Mouse (Mus musculus) heart, embryonic 10.5 days (tissue): ENCODE data around the gene Fgfr2. TPM values are rescaled to one million over a fixed set of nuclear protein-coding genes. Genes with fewer than 3 reads are reported as not detected.

Experiments
- DNase-seq: peaks from one replicate; pipeline ENCODE4 v3.0.0-alpha.2; 2017; ENCODE audit warnings: low spot score
- H3K27ac ChIP-seq: fragments of 300-500 bp; sonication (generic); 2 replicates; pipeline ENCODE4 v1.5.1; 2016; ENCODE audit warnings: mild to moderate bottlenecking
- H3K27me3 ChIP-seq: fragments of 300-500 bp; sonication (generic); 2 replicates; pipeline ENCODE4 v1.6.1; 2016; ENCODE audit warnings: mild to moderate bottlenecking; ENCODE audit not compliant: poor library complexity, insufficient read depth, severe bottlenecking
- H3K36me3 ChIP-seq: fragments of 300-500 bp; sonication (generic); 2 replicates; pipeline ENCODE4 v1.6.1; 2016; ENCODE audit warnings: mild to moderate bottlenecking, moderate library complexity
- H3K4me1 ChIP-seq: fragments of 300-500 bp; sonication (generic); 2 replicates; pipeline ENCODE4 v1.6.1; 2016; ENCODE audit warnings: mild to moderate bottlenecking
- H3K4me3 ChIP-seq: fragments of 300-500 bp; sonication (generic); 2 replicates; pipeline ENCODE4 v1.5.1; 2016; ENCODE audit warnings: mild to moderate bottlenecking, moderate library complexity
- H3K9me3 ChIP-seq: fragments of 300-500 bp; sonication (generic); 2 replicates; pipeline ENCODE4 v1.6.1; 2016; ENCODE audit warnings: mild to moderate bottlenecking, moderate library complexity
- WGBS: fragments of 180-500 bp; shearing (Covaris S2); methylation state at CpG from one replicate; pipeline ENCODE4 v1.1.7; 2016; 5-methylcytosine and 5-hydroxymethylcytosine counted together
- polyA plus RNA-seq: library from polyadenylated mRNA; unstranded; fragments of >200 nt; fragmentation: Nextera tagmentation; extraction: Ambion mirVana; gene quantifications from 2 replicates; pipeline ENCODE4 v1.2.1, GENCODE M21; 2016

The Fgfr2 gene
- polyA plus RNA-seq, 1 experiment from 2014 or later, result 46.6 TPM

DNA sequence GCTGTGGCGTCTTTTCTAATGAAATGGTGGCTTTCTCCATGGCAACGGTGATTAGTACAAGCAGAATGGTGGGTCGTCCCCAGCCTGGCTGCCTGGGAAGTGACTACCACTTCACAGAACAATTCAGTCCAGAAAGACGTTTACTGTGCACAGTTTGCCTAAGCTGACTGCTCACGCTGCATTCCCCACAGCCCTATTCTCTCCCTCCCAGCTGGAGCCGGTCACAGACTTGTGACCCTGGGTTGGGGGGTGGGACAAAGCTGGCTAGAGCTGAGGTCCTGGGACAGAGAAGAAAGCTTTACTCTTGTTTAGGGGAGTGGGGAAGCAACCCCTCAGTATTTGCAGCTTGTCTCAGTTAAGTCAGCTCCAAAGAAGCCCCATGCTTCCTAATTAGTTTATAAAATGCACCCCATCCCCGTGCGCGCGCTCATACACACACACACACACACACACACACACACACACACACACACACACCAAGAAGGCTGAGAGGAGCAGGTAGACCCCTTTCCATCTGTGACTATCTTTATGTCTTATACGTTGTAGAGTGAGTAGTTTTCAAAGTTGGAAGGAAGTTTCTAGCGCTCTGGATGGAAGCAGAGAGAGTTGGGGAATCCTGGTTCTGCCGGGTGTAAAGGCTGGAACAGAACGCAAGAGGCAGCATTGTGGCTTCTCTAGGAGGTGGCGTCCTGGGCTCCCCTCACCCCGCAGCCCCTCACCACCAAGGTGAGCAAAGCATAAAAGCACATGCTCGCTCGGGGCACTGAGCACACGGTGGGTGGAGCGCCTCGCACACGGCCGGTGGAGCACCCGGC, 2754.1 kb downstream of the Fgfr2 start:
- H3K36me3 ChIP-seq, result no peaks in the 10 kb centered on the region
- peak overlapping the region; percentile 31; the same call in 1 of the 2 replicates for H3K4me3 ChIP-seq
- no peaks in the 10 kb centered on the region for H3K9me3 ChIP-seq
- DNase-seq, result peak; percentile 64
- peaks cover 7% of the 10 kb centered on the region for H3K4me1 ChIP-seq
- H3K27ac ChIP-seq, result no peak overlapping the region
- 42% methylated on average over 24 of the region's 24 CpGs for WGBS
- peaks cover 18% of the 10 kb centered on the region for H3K27me3 ChIP-seq

DNA sequence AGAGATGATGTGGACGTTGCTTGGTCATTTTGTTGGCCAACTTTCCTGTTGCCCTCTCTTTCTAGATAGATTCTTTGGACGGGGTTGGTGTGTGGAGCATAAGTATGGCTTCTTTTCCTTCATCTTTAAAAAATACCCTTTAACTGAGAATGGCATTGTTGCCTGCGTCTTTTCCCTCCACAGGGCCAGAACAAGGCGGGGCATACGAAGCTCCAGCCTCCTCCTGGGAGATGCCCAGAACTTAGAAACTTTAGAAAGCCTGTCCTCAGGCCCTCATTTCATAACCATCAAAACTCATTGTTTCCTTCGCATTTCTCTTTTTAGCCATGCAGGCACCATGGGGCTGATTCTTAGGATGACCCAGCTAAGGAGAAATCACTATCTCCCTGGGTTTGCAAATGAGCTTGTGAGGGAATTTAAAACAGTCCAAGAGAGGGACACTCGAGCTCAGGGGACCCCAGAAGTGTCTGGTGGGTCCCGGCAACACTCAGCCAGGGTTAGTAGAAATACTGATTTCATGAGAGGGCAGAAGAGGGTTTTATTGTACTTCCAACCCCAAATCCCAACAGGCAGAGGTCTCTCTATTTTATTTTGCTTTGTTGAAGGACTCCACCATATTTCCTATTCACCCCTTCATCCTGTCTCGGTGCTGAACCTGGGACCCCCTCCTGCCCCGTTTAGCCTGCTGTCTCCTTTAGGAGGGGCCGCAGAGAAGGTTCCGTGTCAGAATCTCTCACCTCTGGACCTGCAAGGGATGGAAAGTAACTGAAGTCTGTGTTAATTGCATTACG, 2754.9 kb downstream of the Fgfr2 start:
- Histone ChIP-seq H3K27ac (no peak overlapping the region), H3K4me1 (peaks cover 7% of the 10 kb centered on the region), H3K36me3 (no peaks in the 10 kb centered on the region), H3K4me3 (peak overlapping the region; percentile 31; the same call in 1 of the 2 replicates), H3K9me3 (no peaks in the 10 kb centered on the region), H3K27me3 (peaks cover 18% of the 10 kb centered on the region)
- WGBS, result 40% methylated on average over 13 of the region's 13 CpGs
- DNase-seq, result peak; percentile 58

DNA sequence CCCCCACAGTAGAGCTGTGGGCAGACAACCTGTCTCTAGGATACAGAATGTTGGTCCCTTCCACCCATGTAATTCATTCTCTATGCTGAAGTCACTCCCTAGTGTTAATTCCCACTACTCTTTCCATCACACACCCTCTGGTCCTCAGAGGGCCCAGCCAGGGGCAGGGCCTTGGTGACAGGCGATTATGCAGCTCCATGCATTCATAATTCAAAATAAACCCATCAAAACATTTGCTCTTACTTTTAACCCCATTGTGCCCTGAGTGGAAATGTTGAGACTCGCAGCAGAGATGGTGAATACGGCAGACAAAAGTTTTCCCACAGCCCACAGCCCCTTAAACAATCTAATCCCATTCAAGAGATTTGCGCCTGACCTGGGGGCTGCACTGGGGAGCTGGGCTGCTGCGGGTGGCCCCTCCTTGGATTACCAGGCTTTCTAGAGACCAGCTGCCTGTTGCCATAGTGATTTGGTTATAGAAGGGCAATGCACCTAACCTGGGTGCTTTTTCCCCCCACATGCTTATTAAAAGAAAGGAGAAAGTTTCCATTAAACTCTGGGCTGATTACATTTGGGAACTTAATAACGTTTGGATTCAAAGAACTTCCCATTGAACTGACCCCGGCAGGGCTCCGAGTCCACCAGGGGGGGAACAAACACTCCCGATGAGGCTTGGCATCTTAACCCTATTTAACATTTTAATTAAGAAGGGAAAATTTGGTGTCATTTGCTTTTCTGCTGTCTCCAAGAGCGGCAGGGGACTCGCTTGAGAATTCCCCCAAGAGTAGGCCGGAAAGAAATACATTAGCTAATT, 2755.7 kb downstream of the Fgfr2 start:
- no peaks in the 10 kb centered on the region for H3K9me3 ChIP-seq
- H3K4me3 ChIP-seq, result no peak overlapping the region
- peaks cover 18% of the 10 kb centered on the region for H3K27me3 ChIP-seq
- 33% methylated on average over 12 of the region's 12 CpGs for WGBS
- H3K36me3 ChIP-seq, result no peaks in the 10 kb centered on the region
- no peak overlapping the region for H3K27ac ChIP-seq
- peaks cover 7% of the 10 kb centered on the region for H3K4me1 ChIP-seq
- peak; percentile 64 for DNase-seq

DNA sequence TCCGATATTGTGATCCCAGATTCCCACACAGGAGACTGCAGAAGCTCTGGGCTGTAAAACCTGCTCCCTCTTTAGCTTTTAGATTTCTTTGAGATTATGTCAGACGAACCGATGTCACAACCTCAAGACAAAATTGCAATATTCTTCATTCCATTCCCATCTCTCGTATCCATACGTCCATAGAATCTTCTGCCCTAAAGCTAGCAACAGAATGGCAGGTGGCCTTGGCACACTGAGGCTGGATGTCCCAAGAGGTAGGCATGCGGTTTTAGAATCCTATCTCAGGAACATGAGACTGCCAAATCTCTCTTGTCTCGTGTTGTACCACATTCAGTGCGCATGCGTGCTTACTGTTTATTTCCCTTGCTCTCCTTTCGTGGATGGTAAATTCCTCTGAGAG, 2757.4 kb downstream of the Fgfr2 start:
- 92% methylated on average over 10 of the region's 10 CpGs for WGBS
- H3K27me3 ChIP-seq, result peaks cover 18% of the 10 kb centered on the region
- no peak overlapping the region for H3K4me3 ChIP-seq
- peak; percentile 14 for DNase-seq
- H3K36me3 ChIP-seq, result no peaks in the 10 kb centered on the region
- H3K9me3 ChIP-seq, result no peaks in the 10 kb centered on the region
- peaks cover 7% of the 10 kb centered on the region for H3K4me1 ChIP-seq
- H3K27ac ChIP-seq, result no peak overlapping the region

DNA sequence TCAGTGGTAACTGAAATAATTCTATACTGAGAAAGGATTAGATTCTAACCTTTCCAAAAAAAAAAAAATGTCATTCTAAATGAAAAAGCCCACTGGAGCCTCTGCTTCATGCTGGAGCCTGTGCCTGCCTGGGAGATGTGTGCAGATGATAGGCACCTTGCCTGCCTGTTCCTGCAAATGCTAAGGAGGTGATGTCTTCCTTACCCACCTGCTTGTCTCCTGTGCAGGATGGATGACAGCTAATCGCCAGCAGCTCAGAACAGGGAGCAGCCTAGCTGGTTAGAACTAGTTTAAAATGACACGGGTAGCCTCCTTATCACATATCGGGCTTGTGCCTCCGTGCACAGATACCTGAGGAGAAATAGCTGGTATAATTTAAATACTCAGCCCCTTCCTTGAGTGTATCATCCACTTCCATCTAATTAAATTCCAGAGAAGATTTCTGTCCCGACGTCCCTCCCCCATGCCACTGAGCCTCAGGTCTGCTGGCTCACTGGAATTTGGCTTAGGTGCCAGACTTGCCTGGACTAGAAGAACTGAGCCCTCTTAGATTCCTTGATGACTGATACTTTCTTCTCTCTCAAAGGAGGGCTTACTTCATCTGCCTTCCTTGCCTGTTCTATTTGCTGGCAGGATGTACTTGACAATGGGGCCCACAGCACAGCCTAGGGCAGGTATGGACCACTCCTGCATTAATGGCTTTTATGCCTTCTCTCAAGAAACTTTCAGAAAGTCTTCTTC, 2782.6 kb downstream of the Fgfr2 start:
- Histone ChIP-seq H3K9me3 (no peaks in the 10 kb centered on the region), H3K36me3 (no peaks in the 10 kb centered on the region), H3K4me3 (no peak overlapping the region), H3K27me3 (no peaks in the 10 kb centered on the region), H3K27ac (no peak overlapping the region), H3K4me1 (no peaks in the 10 kb centered on the region)
- DNase-seq, result peak; percentile 46
- WGBS, result 72% methylated on average over 6 of the region's 6 CpGs

DNA sequence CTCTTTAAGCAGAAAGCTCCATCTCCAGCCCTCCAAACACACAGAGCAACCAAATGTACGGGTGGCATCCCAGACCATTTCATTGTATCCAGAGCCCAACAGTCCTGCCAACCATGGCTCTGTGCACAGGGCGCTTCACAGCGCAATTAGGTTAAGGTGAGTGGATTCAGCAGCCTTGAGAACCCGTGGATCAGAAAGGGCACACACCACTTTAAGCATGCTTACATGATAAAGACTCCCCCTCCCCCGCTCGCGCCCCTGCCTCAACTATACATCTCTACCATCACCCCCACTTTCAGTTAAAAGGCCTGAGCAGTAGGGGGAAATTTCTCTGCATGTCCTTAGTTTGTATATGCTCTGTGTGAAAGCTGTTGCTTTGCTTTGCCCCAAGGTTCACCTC, 2785.5 kb downstream of the Fgfr2 start:
- H3K36me3 ChIP-seq, result no peaks in the 10 kb centered on the region
- no peaks in the 10 kb centered on the region for H3K27me3 ChIP-seq
- DNase-seq, result peak; percentile 64
- no peaks in the 10 kb centered on the region for H3K4me1 ChIP-seq
- no peaks in the 10 kb centered on the region for H3K9me3 ChIP-seq
- no peak overlapping the region for H3K4me3 ChIP-seq
- 86% methylated on average over 7 of the region's 7 CpGs for WGBS
- H3K27ac ChIP-seq, result no peak overlapping the region

DNA sequence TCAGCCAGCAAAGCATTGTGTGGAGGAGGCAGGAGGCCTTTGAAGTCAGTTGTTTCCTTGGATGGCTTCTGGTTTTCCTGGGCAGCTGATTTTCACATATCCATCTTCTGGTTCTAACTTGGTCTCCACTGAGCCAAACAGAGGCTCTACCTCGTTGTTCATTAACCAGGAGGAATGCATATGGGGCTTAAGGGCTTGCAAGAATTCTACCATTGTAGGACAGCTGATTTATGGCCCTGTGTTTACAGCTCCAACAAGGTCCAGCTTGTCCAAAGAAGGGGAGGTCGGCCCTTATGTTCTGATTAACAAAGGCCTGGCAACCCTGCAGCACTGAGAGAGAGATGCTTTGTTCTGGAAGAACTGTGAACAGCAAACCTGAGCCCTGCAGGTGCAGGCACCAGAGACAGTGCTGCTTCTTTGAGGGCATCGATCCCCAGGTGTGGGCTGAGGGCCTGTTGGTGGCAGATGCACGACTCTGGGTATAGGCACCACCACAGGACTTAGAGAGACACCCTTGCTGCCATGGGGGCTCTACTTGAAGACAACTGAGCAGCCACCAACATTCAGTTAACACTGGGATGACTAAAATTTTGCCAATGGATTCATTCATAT, 2787.6 kb downstream of the Fgfr2 start:
- Histone ChIP-seq H3K27me3 (no peaks in the 10 kb centered on the region), H3K4me3 (no peak overlapping the region), H3K36me3 (no peaks in the 10 kb centered on the region), H3K9me3 (no peaks in the 10 kb centered on the region), H3K4me1 (no peaks in the 10 kb centered on the region), H3K27ac (no peak overlapping the region)
- DNase-seq, result no peak
- 56% methylated on average over 4 of the region's 4 CpGs for WGBS

DNA sequence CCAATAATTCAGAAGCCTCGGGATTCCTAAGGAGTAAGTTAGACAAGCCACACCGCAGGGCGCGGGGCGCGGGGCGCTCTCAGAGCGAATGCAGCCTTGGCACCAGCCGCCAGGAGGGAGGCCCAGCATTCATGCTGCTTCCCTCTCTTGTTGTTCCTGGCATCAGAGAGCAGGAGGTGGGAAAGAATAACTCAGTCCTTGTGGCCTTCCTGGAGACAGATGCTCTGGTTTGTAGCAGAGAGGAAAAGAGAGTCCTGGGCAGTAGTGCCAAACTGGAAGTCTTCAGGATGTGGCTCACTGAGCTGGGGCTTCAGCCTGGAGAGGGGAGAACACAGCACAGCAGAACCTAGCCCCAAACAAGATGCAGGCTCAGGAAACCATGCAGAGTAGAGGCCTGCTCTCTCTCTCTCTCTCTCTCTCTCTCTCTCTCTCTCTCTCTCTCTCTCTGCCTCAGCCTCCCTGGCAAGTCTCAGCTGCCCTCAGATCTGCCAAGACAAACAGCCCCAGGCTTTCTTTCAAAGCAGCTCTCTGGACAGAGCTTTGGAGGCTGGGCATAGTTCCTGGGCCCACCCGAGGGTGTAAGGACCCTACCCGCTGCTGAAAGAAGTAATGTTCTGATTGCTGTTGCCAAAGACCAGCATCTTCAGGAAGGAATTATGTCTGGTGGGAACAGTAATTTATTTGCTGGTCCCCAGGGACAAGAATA, 2790.5 kb downstream of the Fgfr2 start:
- Histone ChIP-seq H3K4me3 (no peak overlapping the region), H3K27ac (no peak overlapping the region), H3K4me1 (peaks cover 8% of the 10 kb centered on the region; the same call in 1 of the 2 replicates), H3K9me3 (no peaks in the 10 kb centered on the region), H3K36me3 (no peaks in the 10 kb centered on the region), H3K27me3 (peaks cover 17% of the 10 kb centered on the region)
- DNase-seq, result no peak
- 88% methylated on average over 11 of the region's 11 CpGs for WGBS

DNA sequence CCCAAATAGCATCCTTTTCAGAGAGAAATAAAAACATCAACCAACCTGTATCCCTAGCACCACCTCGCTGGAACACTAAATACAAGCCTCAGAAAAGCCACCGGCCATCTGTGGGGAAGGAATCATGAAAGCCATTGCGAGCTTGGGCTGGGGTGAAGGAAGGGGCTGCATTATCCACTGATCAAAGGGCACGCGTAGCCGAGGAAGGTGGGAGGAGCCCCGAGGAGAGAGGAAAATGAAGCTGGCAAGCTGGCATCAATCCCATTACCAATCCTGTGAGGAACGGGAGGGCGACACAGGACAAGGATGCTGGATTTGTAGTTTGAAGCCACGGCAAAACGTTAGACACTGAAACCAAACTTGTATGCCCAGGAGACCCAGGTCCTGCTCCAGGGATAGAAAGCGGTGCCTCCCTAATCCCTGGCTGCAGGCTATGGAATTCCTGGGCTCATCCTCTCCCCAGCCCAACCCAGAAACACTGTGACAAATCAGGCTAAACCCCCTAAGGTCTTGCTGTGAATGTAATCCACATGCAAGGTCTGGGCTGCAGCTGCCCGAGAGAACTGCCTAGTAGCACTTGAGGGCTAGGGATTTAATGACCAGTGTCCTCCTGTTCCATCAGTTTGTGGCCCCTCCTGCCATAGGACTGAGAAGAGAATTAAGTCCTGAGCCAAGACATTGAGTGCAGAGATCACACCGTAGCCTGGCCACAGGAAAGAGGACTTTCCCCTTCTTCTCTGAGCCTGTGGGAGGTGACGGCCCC, 2795.4 kb downstream of the Fgfr2 start:
- WGBS, result 10% methylated on average over 15 of the region's 15 CpGs
- no peak for DNase-seq
- H3K9me3 ChIP-seq, result no peaks in the 10 kb centered on the region
- H3K4me1 ChIP-seq, result peaks cover 11% of the 10 kb centered on the region; the same call in 1 of the 2 replicates
- H3K4me3 ChIP-seq, result 0 out of 2 replicates have a peak overlapping the region, but pooled peaks have one; percentile 8
- H3K27me3 ChIP-seq, result peaks cover 55% of the 10 kb centered on the region
- H3K27ac ChIP-seq, result no peak overlapping the region
- H3K36me3 ChIP-seq, result no peaks in the 10 kb centered on the region

DNA sequence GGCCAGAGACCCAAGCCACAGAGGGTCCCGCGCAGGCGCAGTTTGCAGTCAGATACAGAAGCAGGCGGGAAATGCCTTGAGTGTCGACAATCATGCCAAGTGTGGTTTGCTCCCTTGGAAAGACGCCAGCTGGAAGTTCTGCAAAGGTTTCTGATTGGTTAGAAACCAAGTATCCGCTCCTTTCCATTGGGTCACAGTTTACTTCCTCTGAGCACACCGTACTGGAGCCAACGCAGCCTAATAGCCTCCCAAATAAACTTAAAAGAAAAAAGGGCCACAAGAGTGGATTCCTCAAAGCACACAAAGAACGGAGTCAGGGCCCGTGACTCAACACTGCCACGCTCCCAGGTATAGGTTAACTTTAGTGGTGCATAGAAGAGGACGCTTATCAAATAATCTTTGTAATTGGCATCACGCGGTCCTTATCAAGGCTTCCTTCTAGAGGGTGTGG, 2797.1 kb downstream of the Fgfr2 start:
- Histone ChIP-seq H3K36me3 (no peaks in the 10 kb centered on the region), H3K27ac (no peak overlapping the region), H3K9me3 (no peaks in the 10 kb centered on the region), H3K27me3 (peaks cover 66% of the 10 kb centered on the region), H3K4me3 (no peak overlapping the region), H3K4me1 (peaks cover 15% of the 10 kb centered on the region)
- WGBS, result 74% methylated on average over 15 of the region's 15 CpGs
- no peak for DNase-seq
